Mouse (Mus musculus) layer of hippocampus, adult 9-11 months (tissue): ENCODE measurements around the gene Adm2.

Experiments
- DNase-seq: peaks from one replicate; pipeline ENCODE4 v3.0.0; 2022

Adm2 gene

GRCm38 (mm10) chr15:89314107-89314506 lies 8.4 kb upstream of the Adm2 start:
- peak; percentile 63 for DNase-seq

GRCm38 (mm10) chr15:89314511-89315189 lies 7.9 kb upstream of the Adm2 start:
- DNase-seq: no peak

- peak; percentile 99 for DNase-seq
Measured at GRCm38 (mm10) chr15:89315190-89315731, 7.3 kb upstream of the Adm2 start, which contains the start of gene Sbf1. Sbf1 (minus strand) TSS chr15:89315311.

- no peak for DNase-seq
Measured at GRCm38 (mm10) chr15:89316146-89316545, 6.4 kb upstream of the Adm2 start.

GRCm38 (mm10) chr15:89321264-89321663 lies 1.3 kb upstream of the Adm2 start:
- DNase-seq: no peak

GRCm38 (mm10) chr15:89323656-89324055 lies 1.1 kb downstream of the Adm2 start:
- DNase-seq: no peak

GRCm38 (mm10) chr15:89326441-89326840 lies 3.9 kb downstream of the Adm2 start:
- DNase-seq: no peak

- DNase-seq: no peak
Measured at GRCm38 (mm10) chr15:89334271-89334670, 11.8 kb downstream of the Adm2 start, which contains the start of gene Miox. Miox (plus strand) TSS chr15:89334398.

- no peak for DNase-seq
Measured at GRCm38 (mm10) chr15:89334774-89335537, 12.4 kb downstream of the Adm2 start.

GRCm38 (mm10) chr15:89336422-89336821 lies 13.9 kb downstream of the Adm2 start:
- DNase-seq: no peak

- no peak for DNase-seq
Measured at GRCm38 (mm10) chr15:89339696-89340095, 17.2 kb downstream of the Adm2 start.

GRCm38 (mm10) chr15:89340136-89340535 lies 17.6 kb downstream of the Adm2 start:
- DNase-seq: no peak

GRCm38 (mm10) chr15:89341678-89342077 lies 19.2 kb downstream of the Adm2 start:
- no peak for DNase-seq

GRCm38 (mm10) chr15:89343325-89343724 lies 20.8 kb downstream of the Adm2 start:
- DNase-seq: no peak

GRCm38 (mm10) chr15:89350447-89350846 lies 27.9 kb downstream of the Adm2 start:
- no peak for DNase-seq

GRCm38 (mm10) chr15:89351302-89351701 lies 28.8 kb downstream of the Adm2 start:
- DNase-seq: no peak

- no peak for DNase-seq
Measured at GRCm38 (mm10) chr15:89352054-89352453, 29.5 kb downstream of the Adm2 start.

- no peak for DNase-seq
Measured at GRCm38 (mm10) chr15:89352795-89353194, 30.3 kb downstream of the Adm2 start.

- no peak for DNase-seq
Measured at GRCm38 (mm10) chr15:89353837-89354236, 31.3 kb downstream of the Adm2 start.

- DNase-seq: no peak
Measured at GRCm38 (mm10) chr15:89354455-89354854, 31.9 kb downstream of the Adm2 start.

- DNase-seq: peak; percentile 95
Measured at GRCm38 (mm10) chr15:89355241-89356187, 33.0 kb downstream of the Adm2 start, which contains the start of the genes Lmf2 and Ncaph2. Lmf2 (minus strand) TSS chr15:89355659. Ncaph2 (plus strand) TSS chr15:89355719.

- DNase-seq: peak; percentile 73
Measured at GRCm38 (mm10) chr15:89356372-89356771, 33.9 kb downstream of the Adm2 start.

GRCm38 (mm10) chr15:89358784-89359183 lies 36.3 kb downstream of the Adm2 start:
- DNase-seq: no peak
